Mouse (Mus musculus) adrenal gland, postnatal 25 days (tissue): ENCODE results near the gene Ttll10. TPM values are rescaled to one million over a fixed set of nuclear protein-coding genes. Genes with fewer than 3 reads are reported as not detected.

Experiments used
- DNase-seq: peaks from one replicate; pipeline ENCODE4 v3.0.0; 2021; ENCODE audit warnings: mixed read lengths
- microRNA-seq, 2 experiments: library from miRNA; unstranded; fragments of <30 nt; microRNA quantifications; one replicate each; pipeline ENCODE4 v1.2.0; 2021
- total RNA-seq: library from RNA; stranded (reverse); gene quantifications from 2 replicates; pipeline ENCODE4 v1.2.3, GENCODE M21; 2021

Ttll10 gene
- total RNA-seq, 1 experiment from 2014 or later: 0.61 TPM

DNA sequence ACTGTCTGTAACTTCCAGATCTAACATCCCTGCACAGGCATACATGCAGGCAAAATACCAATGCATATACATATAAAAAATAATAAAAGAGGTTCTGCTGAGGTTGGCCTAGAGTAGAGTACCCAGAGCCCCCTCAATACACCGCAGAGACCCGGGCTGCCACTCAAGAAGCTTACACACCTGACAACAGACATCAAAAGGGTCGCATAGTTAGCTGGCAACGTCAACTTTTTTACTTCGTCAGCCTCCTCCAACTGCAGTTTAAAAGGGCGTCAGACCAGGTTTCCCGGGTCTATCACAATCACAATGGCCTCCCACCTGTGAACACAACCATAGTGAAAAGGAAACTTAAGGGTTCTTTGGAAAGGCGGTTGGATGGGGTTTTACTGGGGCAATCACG lies 35.7 kb downstream of the Ttll10 start:
- DNase-seq: no peak

DNA sequence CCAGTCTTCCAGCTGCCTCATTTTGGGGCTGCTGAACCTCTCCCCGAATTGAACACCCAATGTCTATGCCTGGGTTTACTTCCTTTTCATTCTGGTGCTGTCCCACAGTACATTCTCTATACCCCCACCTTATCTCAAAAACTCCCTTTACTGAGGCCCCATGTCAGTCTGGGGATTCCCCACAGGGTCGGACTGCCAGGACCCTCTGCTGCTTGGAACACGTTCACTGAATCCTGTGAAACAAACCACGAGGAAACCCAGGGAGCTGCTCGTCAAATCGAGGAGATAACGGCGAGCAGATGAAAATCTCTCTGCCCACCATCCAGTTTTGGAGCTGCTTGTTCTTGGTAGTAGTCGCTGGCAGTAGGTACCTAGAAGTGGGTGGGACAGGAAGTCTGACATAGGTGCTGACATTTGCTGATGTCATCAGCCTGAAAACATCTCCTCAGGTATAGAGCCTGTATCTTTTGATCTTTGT lies 37.2 kb downstream of the Ttll10 start:
- DNase-seq: no peak

- DNase-seq: no peak
Measured at GRCm38 (mm10) chr4:156021381-156021780, 37.8 kb downstream of the Ttll10 start.

GRCm38 (mm10) chr4:156019771-156020170 lies 39.4 kb downstream of the Ttll10 start:
- no peak for DNase-seq

GRCm38 (mm10) chr4:156014436-156014835 lies 44.8 kb downstream of the Ttll10 start:
- no peak for DNase-seq

- no peak for DNase-seq
Measured at GRCm38 (mm10) chr4:156013637-156014036, 45.6 kb downstream of the Ttll10 start, which contains the start of gene Tnfrsf4. Tnfrsf4 (plus strand) TSS chr4:156013843.

DNA sequence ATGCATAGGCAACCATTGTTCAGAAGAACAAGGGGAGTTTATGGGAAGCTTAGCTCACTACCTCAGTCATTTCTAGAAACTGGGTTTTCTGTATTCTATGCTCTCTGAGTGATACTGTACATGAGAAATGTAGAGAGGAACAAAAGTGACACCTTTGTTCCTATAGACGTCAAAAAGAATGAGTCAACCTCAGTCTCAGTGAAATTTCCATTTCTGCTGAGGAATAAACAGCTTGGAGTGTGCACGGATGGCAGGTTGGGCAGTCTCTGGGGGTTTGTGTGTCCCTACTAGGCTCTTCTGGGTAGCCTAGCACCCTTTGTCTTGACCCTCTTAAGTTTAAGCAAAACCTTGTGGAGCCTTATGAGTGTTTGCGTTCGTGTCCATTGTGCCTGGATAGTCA lies 50.8 kb downstream of the Ttll10 start:
- DNase-seq: no peak

DNA sequence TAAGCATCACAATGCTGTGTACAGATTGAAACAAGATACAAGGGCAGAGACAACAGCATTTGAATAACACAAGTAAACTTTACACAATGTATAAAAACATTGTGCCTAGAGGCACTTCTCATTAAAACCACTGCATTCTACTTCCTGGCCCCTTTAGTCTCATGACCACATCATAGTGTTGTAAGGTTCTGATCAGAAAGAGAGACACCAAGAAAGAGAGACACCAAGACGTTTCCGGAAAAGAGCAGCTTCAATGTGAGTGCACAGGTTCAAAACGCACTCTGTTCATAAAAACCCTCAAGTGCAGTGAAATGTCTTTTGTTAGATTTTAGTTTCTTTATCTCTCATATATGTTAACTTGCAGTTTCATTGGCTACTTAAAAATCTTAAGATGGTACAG lies 55.1 kb downstream of the Ttll10 start:
- no peak for DNase-seq

DNA sequence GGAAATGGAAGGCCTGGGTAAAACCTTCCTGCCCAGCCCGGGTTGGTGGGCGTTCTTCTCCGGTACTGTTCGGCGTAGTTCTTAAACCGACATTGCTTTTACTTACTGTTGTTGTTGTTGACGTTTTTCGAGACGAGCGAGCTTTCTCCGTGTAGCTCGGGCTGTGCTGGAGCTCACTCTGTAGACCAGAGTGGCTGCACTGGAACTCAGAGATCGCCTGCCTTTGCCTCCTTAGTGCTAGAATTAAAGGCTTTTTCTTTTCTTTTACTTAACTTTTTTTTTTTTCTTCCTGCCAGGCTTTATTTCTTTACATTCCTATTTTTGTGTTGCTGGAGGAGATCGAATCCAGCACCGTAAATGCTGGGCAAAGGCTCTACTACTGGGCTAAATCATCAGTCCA lies 65.6 kb downstream of the Ttll10 start:
- DNase-seq: no peak

- peak; percentile 94 for DNase-seq
Measured at GRCm38 (mm10) chr4:155992906-155993547, 66.2 kb downstream of the Ttll10 start.

- peak; percentile 79 for DNase-seq
Measured at GRCm38 (mm10) chr4:155992241-155992905, 66.8 kb downstream of the Ttll10 start, which contains the start of the genes B3galt6 and Sdf4. B3galt6 (minus strand) TSS chr4:155992649. Sdf4 (plus strand) TSS chr4:155992872.

DNA sequence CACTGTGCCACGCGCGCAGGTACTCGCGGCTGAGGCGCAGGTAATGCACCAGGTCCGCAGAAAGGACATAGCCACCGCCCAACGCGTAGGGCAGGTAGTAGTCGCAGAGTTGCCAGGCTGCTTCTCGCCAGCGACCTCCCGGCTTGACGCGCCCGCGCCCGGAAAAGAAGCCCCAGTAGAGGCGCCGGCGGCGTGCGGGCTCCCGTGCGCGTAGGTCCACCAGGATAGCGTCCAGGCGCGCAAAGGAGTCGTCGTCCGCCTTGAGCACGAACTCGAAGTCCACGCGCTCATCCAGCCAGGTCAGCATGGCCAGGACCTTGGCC lies 67.3 kb downstream of the Ttll10 start:
- no peak for DNase-seq

GRCm38 (mm10) chr4:155991211-155991907 lies 67.9 kb downstream of the Ttll10 start:
- DNase-seq: no peak

Small RNAs within 50 kb of the gene (microRNA-seq; reads per million reads assigned to microRNA genes)
- 3.1 to 16.0 reads per million in 2 experiments for gene Mir200a
- gene Mir200b: 7.5 to 67.6 reads per million in 2 experiments
- 12.7 to 62.9 reads per million in 2 experiments for gene Mir429

Other genes starting within 250 kb of the Ttll10 start
- 150 and 170 TPM in 2 replicates for gene Ccnl2, start 246.9 kb downstream of the Ttll10 start, total RNA-seq
- gene Aurkaip1, start 228.1 kb downstream of the Ttll10 start, total RNA-seq: 135 and 160 TPM in 2 replicates
- 38.1 and 50.3 TPM in 2 replicates for gene Mxra8, start 219.7 kb downstream of the Ttll10 start, total RNA-seq
- gene Dvl1, start 212.0 kb downstream of the Ttll10 start, total RNA-seq: 63.2 and 64.6 TPM in 2 replicates
- 0.52 and 0.55 TPM in 2 replicates for gene Tas1r3, start 196.1 kb downstream of the Ttll10 start, total RNA-seq
- 13.8 and 23.0 TPM in 2 replicates for gene Cptp, start 190.0 kb downstream of the Ttll10 start, total RNA-seq
- 32.4 and 36.9 TPM in 2 replicates for gene Ints11, start 189.9 kb downstream of the Ttll10 start, total RNA-seq
- gene Pusl1, start 167.6 kb downstream of the Ttll10 start, total RNA-seq: 36.3 and 38.8 TPM in 2 replicates
- gene Acap3, start 167.6 kb downstream of the Ttll10 start, total RNA-seq: 23.6 and 27.1 TPM in 2 replicates
- 71.7 and 76.6 TPM in 2 replicates for gene Ube2j2, start 115.6 kb downstream of the Ttll10 start, total RNA-seq
- 70.6 and 77.9 TPM in 2 replicates for gene C1qtnf12, start 97.1 kb downstream of the Ttll10 start, total RNA-seq
- 6.6 and 9.7 TPM in 2 replicates for gene B3galt6, start 66.8 kb downstream of the Ttll10 start, total RNA-seq
- 248 and 275 TPM in 2 replicates for gene Sdf4, start 66.5 kb downstream of the Ttll10 start, total RNA-seq
- gene Tnfrsf4, start 45.6 kb downstream of the Ttll10 start, total RNA-seq: 1.5 TPM in 1 of 2 replicates, not detected in the other
- gene Tnfrsf18, start 33.2 kb downstream of the Ttll10 start, total RNA-seq: not detected in 2 replicates
- gene 9430015G10Rik, start 50.6 kb upstream of the Ttll10 start, total RNA-seq: 13.5 and 16.7 TPM in 2 replicates
- 0.18 TPM in 1 of 2 replicates, not detected in the other for gene Rnf223, start 71.1 kb upstream of the Ttll10 start, total RNA-seq
- gene Agrn, start 138.1 kb upstream of the Ttll10 start, total RNA-seq: 33.7 and 46.7 TPM in 2 replicates
- 1.8 and 7.2 TPM in 2 replicates for gene Isg15, start 141.4 kb upstream of the Ttll10 start, total RNA-seq
- gene AW011738, start 143.9 kb upstream of the Ttll10 start, total RNA-seq: 3.5 and 3.7 TPM in 2 replicates
- 3.3 and 4.1 TPM in 2 replicates for gene Perm1, start 156.5 kb upstream of the Ttll10 start, total RNA-seq
- gene Plekhn1, start 175.4 kb upstream of the Ttll10 start, total RNA-seq: 24.1 and 29.6 TPM in 2 replicates
- 45.4 and 52.4 TPM in 2 replicates for gene Noc2l, start 176.6 kb upstream of the Ttll10 start, total RNA-seq
- 1.2 and 1.7 TPM in 2 replicates for gene Samd11, start 196.2 kb upstream of the Ttll10 start, total RNA-seq